Mouse (Mus musculus): ENCODE data around the gene Kcnk16.

Kcnk16 gene

DNA sequence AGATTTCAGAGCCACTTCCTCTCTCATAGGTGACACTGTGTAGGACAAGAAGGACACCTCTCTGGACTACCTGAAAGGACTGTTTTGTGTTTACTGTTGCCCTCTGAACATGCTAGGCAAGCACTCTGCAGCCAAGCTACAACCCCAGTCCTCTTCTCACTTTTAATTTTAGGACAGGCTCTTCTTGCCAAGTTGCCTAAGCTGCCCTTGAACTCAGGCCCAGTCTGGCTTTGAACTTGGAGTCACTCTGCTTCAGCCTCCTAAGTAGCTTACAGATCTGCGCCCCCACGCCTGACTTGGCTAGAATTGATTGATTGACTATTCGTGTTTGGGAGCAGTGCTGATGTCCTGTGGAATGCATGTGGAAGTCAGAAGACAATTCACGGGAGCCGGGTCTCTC lies 23.1 kb downstream of the Kcnk16 start:
- ChIA-PET CTCF (interaction anchor here in 2 of 4 experiments (0.7 to 2.1 kb wide), 3 partner anchors 130 to 152 kb away, joined by 3 to 4 read pairs (median 3); no protein-coding TSS in a partner anchor), POLR2A (interaction anchor here in 2 of 4 experiments (0.6 to 2.0 kb wide), 6 partner anchors 16 to 157 kb away, joined by 3 to 7 read pairs (median 3); partner anchors contain the start of gene Kcnk5 (in 1 of the 2))

DNA sequence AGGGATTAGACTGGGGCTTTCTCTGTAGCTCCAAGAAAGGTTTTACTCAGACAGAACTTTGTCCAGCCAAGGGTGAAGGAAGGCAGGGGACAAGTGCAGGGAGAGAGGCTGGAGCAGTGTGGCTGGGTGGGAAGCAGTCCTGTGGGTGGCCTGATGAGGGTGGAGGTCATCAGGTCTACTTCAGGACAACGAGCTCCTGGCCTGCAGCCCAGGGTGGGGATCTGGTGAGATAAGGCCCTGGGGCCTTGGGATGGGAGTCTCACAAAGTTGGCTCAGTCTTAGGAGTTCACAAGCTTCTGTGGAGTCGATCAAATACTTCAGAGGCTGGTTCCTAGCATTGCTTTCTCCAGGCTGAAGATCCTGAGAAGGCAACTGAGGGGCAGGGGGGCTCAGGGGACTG lies 23.7 kb downstream of the Kcnk16 start:
- POLR2A ChIA-PET, result interaction anchor here in 2 of 4 experiments (0.6 to 2.0 kb wide), 8 partner anchors 15 to 157 kb away, joined by 3 to 7 read pairs (median 3); partner anchors contain the start of gene Kcnk5 (in 2 of the 2)
- CTCF ChIA-PET, result interaction anchor here in 2 of 4 experiments (0.6 to 2.1 kb wide), 3 partner anchors 27 to 152 kb away, joined by 3 to 4 read pairs (median 3); no protein-coding TSS in a partner anchor

DNA sequence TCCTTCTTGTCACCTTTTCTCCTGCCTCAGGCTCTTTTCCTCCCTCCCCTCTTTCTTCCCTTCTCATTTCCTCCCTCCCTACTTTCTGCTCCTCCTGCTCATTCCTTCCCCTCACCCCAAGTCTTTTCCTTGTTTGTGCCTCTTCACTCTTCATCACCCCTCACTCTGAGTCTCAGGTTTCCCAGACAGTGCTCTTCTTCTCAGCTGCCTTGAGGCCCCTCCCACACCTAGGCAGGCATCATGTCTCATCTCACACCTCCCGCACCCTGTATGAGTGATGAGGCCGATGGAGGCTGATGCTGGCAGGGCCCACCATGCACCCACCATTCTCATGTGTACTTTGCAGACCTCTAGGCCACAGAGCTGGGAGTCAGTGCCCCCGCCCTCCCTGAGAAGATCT lies 25.8 kb downstream of the Kcnk16 start:
- POLR2A ChIA-PET, result interaction anchor here (0.5 to 2.0 kb wide), 28 partner anchors 9 to 686 kb away, joined by 3 to 12 read pairs (median 4); partner anchors contain the start of genes Kcnk5 (in 2 of the 4) and Vcl (in 1 of the 4)

DNA sequence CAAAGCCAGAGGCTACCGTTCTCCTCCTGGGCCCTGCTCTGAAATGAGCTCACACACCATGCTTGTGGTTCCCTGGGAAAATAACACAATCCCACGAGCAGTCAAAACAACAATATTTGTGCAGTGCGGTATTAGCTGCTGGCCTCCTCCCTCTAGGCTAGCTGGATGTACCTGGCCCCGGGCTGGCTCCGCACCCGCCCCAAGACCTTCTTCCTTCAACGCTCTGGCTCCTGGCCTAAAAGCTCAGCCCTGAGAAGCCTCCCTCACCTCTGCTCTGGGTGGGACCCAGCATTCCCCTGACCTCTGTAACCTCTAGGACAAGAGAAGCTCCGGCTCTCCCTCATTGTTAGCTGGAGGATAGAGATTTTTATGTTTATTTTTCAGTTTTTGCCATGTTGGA lies 26.5 kb downstream of the Kcnk16 start:
- CTCF ChIA-PET, result interaction anchor here in 3 of 4 experiments (0.8 to 2.1 kb wide), 6 partner anchors 16 to 128 kb away, joined by 3 to 11 read pairs (median 6); no protein-coding TSS in a partner anchor
- POLR2A ChIA-PET, result interaction anchor here in 3 of 4 experiments (0.6 to 2.0 kb wide), 28 partner anchors 9 to 551 kb away, joined by 3 to 12 read pairs (median 5); partner anchors contain the start of gene Kcnk5 (in 1 of the 3)

More for the DNA sequence above, 25.8 kb downstream of the Kcnk16 start:
- CTCF ChIA-PET, result interaction anchor here in 3 of 4 experiments (0.6 to 1.8 kb wide), 6 partner anchors 15 to 129 kb away, joined by 3 to 11 read pairs (median 6); no protein-coding TSS in a partner anchor

DNA sequence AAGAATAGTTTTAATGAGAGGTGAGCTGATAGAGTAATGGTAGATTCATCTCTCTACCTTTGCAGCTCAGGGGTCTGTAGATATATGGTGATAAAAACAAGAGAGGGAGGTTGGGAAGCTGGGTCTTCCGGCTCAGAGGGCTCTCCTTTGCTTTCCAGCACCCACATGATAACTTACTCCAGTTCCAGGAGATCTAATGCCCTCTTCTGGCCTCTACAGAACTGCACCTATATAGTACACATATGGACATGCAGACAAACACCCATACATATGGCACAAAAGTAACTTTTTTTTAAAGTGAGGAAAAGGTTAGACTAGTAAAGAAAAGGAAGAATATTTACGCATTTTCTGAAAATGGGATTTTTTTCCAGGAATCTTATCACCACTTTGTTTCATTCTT lies 34.6 kb downstream of the Kcnk16 start:
- POLR2A ChIA-PET, result interaction anchor here in 3 of 4 experiments (0.9 to 21.5 kb wide), 11 partner anchors 8 to 152 kb away, joined by 3 to 278 read pairs (median 7); partner anchors contain the start of gene Kcnk5 (in 2 of the 3)
- CTCF ChIA-PET, result interaction anchor here (0.7 to 3.6 kb wide), 7 partner anchors 13 to 123 kb away, joined by 3 to 26 read pairs (median 7); no protein-coding TSS in a partner anchor

DNA sequence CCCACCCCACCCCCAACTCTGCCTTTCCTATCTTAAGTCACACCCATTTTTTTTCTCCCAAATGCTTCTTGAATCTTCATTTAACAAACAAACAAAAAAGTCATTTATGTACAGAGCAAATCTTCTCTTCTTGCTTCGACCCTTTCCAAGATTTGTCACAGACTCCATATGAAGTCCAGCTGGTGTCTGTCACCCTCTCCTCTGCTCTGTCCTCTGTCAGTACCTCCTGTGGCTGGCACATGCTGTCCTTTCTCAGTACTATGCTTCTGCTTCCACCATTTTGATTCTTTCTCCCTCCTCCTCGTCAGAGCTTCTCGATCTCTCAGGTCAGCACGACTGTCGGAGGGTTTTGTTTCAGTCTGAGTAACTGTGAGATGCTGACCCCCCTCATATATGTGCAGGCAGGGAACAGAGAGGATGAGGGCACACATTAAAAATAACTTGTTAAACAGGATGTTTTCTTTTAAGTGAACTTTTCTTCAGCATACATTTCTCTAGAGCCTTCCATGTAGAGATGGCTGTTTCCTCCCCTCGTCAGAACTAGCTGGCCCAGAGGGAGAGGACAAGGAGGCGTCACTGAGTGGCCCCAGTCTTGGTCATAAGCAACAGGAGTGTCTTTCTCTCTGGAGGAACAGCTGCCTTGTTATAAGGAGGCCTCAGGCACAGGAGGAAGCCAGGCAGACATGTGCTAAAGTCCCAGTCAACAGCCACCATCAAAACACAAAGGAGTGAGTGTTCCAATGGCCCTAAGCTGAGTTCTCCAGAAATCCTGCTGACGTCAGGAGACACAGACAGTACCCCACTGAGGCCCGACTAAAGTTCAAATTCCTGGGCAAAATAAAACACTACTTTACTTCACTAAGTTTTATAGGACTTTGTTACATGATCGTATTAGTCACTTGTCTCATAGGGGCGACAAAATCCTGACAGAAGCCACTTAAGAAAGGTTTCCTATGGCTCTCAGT lies 35.7 kb downstream of the Kcnk16 start:
- ChIA-PET CTCF (interaction anchor here in 3 of 4 experiments (0.8 to 3.6 kb wide), 7 partner anchors 12 to 121 kb away, joined by 3 to 26 read pairs (median 7); no protein-coding TSS in a partner anchor), POLR2A (interaction anchor here in 3 of 4 experiments (0.9 to 21.5 kb wide), 16 partner anchors 9 to 151 kb away, joined by 3 to 278 read pairs (median 5); partner anchors contain the start of gene Kcnk5 (in 3 of the 3))

DNA sequence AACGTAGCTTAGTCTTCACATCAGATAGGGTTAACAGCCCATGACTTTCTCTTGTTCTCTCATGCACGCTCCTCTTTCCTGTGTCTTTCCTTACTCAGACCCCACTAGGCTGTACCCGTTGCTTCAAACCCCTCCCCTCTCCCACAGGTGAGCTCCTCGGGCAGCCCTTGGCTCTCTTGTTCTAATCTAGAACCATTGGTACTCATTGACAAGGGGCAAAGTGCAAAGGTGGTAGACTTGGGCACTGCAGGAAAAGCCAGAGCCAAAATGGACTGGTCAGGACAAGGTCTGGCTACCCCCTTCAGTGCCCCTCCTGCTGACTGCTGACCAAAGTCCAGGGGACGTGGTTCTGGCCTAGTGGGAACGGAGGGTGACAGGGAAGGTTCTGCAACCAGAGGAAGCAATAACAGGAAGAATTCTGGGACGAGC lies 38.9 kb downstream of the Kcnk16 start:
- POLR2A ChIA-PET, result interaction anchor here in 3 of 4 experiments (0.7 to 21.5 kb wide), 15 partner anchors 8 to 253 kb away, joined by 3 to 278 read pairs (median 4); partner anchors contain the start of genes Kcnk5 (in 2 of the 3) and Gng2 (in 1 of the 3)
- CTCF ChIA-PET, result interaction anchor here in 2 of 4 experiments (0.5 to 2.0 kb wide), 3 partner anchors 9 to 116 kb away, joined by 3 to 10 read pairs (median 6); no protein-coding TSS in a partner anchor

DNA sequence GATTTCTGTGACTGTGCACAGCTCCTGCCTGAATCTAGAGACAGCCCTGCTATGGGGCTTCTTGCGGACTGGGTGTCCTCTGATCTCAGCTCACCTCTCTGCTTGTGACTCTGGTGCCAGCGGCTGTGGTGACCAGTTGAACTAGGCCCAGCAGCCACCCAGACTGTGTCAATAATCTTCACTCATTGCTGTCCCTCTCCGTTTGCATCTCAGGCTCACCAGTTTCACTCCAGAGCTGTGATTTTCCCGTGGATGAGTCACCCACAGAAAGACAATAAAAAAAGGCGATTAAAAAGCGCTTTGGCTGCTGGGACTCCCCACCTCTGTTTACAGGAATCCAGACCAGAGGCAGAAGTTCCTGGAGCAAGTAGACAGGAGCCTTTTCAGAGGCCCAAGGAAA lies 39.6 kb downstream of the Kcnk16 start:
- ChIA-PET POLR2A (interaction anchor here in 3 of 4 experiments (0.7 to 21.5 kb wide), 15 partner anchors 7 to 252 kb away, joined by 3 to 278 read pairs (median 4); partner anchors contain the start of genes Kcnk5 (in 2 of the 3) and Gng2 (in 1 of the 3)), CTCF (interaction anchor here in 1 of 4 experiments (1.5 kb wide), 1 partner anchor 115 kb away, joined by 6 read pairs; no protein-coding TSS in a partner anchor)

DNA sequence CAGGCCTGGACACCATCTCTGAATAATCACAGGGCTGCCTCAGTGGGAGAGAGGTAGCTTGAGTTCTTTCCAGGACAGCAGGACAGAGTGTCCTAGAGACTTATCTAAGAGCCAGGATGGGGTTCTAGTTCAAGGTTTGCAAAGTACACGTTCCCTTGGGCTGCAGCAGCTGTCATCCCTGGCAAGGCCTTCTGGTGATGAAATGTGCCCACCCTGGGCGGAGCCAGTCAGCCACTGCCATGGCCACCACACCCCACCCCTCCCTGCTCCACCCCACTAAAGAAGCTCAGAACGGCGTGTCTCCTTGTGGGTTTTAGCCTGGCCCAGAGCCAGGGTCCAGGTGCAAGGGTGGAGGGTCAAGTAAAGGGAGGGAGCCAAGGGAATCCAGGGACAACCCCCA lies 40.7 kb downstream of the Kcnk16 start:
- ChIA-PET POLR2A (interaction anchor here in 3 of 4 experiments (0.6 to 21.5 kb wide), 10 partner anchors 9 to 146 kb away, joined by 3 to 278 read pairs (median 3); partner anchors contain the start of gene Kcnk5 (in 2 of the 3)), CTCF (interaction anchor here in 1 of 4 experiments (0.6 to 2.4 kb wide), 2 partner anchors 115 to 1017 kb away, joined by 5 to 7 read pairs; no protein-coding TSS in a partner anchor)

DNA sequence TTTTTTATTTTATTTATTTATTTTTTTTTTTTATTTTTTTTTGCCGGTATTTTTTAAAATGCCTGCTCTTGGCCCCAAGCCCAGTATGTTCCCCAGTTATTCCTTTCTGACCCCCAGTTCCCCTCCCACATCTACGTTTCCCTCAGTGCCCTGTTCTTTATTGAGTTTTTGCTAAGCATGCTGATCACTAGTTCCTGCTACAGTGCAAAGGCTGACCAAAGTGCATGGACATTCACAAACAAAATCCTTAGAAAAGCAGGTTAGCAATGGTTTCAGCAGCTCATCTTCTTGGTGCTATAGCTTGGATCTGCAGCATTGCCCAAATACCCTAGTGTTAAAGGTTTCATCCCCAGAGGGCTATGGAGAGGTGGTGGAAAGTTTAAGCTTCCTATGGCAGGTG lies 42.0 kb downstream of the Kcnk16 start:
- CTCF ChIA-PET, result interaction anchor here in 2 of 4 experiments (1.6 to 2.4 kb wide), 2 partner anchors 113 kb away, joined by 4 to 7 read pairs; no protein-coding TSS in a partner anchor

DNA sequence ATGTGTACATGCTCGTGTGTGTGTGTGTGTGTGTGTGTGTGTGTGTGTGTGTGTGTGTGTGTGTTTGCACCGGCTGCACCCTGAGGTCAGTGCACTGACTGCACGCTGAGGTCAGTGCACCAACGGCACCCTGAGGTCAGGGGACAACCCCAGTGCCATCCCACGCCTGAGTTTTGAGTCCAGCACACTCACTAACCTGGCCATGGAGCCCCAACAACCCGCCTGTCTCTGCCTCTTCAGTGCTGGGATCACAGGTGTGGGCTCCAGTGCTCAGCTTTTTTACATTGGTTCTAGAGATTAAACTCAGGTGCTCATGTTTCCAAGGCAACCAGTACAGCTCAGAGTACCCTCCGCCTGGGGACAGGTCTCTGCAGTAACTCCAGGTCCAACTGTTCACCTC lies 42.5 kb downstream of the Kcnk16 start:
- ChIA-PET POLR2A (interaction anchor here in 3 of 4 experiments (0.6 to 21.5 kb wide), 10 partner anchors 12 to 112 kb away, joined by 3 to 278 read pairs (median 4); partner anchors contain the start of gene Kcnk5 (in 2 of the 3)), CTCF (interaction anchor here in 2 of 4 experiments (1.6 to 2.4 kb wide), 2 partner anchors 113 kb away, joined by 4 to 7 read pairs; no protein-coding TSS in a partner anchor)

More for the DNA sequence above, 42.0 kb downstream of the Kcnk16 start:
- POLR2A ChIA-PET, result interaction anchor here in 3 of 4 experiments (0.6 to 21.5 kb wide), 8 partner anchors 16 to 113 kb away, joined by 3 to 278 read pairs (median 4); partner anchors contain the start of gene Kcnk5 (in 2 of the 3)

DNA sequence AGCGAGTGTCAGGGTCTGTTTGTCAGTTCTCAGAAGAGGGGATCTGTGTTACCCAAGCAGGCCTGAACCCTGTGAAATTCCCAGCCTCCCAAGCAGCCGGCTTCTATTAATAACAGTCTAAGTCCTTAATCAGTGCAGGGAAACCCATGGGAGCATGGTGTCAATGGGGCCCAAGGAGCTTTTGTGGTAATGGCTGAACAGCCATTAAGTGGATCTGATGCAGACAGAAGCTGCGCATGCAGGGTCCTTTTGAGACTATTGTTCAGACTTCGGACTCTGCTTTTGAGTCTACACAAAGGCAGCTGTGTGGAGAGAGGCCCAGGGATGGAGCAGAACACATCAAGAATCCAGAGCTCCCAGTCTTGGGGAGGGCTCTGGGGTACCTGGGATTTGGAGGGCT lies 43.5 kb downstream of the Kcnk16 start:
- ChIA-PET POLR2A (interaction anchor here in 3 of 4 experiments (0.6 to 21.5 kb wide), 14 partner anchors 11 to 254 kb away, joined by 3 to 278 read pairs (median 6); partner anchors contain the start of genes Kcnk5 (in 3 of the 3) and Kcnk16 (in 1 of the 3)), CTCF (interaction anchor here in 2 of 4 experiments (1.4 to 6.0 kb wide), 4 partner anchors 98 to 112 kb away, joined by 4 to 55 read pairs (median 6); no protein-coding TSS in a partner anchor)

DNA sequence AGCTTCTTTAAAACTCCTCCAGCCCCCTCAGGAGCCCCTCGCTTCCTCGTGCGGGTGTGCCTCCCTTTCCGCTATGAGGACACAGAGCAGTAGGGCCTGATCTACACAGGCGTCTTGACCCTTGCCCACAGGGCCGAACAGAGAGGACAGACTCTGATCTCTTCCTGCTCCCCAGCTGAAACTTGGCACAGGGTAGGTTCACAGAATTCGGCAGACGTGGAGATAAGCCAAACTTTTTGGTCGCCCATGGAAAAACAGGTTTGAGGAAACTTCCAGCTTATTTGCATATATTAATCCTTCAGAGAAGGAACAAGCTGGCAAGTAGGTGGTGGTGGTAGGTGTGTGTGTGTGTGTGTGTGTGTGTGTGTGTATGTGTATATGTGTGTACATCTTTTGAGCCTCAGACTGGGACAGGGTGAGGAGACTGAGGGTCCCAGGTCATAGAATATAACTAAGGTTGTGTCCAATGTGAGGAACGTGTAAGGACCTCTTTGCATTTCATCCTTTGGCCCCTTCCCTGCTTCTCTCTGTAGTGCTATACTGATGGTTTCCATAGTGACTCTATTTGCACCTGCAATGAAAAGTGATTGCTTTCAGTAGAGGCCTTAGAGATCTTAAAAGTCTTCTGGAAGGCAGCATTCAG lies 44.3 kb downstream of the Kcnk16 start:
- ChIA-PET CTCF (interaction anchor here (0.6 to 6.0 kb wide), 7 partner anchors 45 to 477 kb away, joined by 3 to 55 read pairs (median 8); no protein-coding TSS in a partner anchor), POLR2A (interaction anchor here (0.6 to 21.5 kb wide), 26 partner anchors 8 to 472 kb away, joined by 3 to 278 read pairs (median 5); partner anchors contain the start of gene Kcnk5 (in 3 of the 4))

DNA sequence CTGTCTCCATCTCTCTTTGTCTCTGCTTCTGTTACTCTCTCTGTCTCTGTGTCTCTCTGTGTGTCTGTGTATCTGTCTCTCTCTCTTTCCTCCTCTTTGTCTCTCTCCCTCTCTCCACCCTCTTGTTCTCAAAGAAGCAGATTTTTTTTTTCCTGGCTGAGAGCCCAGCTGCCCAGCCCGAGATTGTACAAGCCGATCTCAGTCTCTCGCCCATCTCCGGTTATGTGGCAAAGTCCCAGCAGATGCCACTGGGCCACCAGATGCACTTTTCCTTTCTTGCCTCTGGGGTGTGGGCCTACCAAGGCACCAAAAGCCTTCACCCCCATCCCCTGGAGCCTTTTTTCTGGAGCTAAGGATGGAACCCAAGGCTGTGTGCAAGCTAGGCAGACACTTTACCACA lies 44.8 kb downstream of the Kcnk16 start:
- CTCF ChIA-PET, result interaction anchor here (0.5 to 6.0 kb wide), 10 partner anchors 14 to 273 kb away, joined by 3 to 55 read pairs (median 4); no protein-coding TSS in a partner anchor
- POLR2A ChIA-PET, result interaction anchor here (0.6 to 21.5 kb wide), 33 partner anchors 9 to 472 kb away, joined by 3 to 278 read pairs (median 5); partner anchors contain the start of gene Kcnk5 (in 3 of the 4)

DNA sequence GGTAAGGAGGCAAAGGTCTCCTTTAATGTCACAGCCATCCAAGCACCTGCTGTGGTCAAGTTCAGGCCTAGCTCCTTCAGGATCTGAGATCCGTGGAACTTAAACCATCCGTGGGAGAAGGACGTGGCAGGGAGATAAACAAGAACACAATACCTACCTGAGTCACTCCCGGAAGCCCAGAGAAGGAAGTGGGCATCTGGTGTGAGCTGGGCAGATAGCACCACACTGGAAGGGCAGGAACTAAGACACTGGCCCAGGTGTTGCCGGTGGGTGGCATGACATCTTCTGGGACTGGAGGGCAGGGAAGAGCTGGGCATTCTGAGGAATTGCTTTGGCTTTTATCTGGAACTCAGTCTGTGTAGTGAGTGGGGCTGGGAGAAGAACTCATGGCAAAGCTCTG lies 45.7 kb downstream of the Kcnk16 start:
- POLR2A ChIA-PET, result interaction anchor here (0.6 to 21.5 kb wide), 33 partner anchors 9 to 145 kb away, joined by 3 to 278 read pairs (median 5); partner anchors contain the start of genes Kcnk5 (in 3 of the 4) and Nudt13 (in 1 of the 4)
- CTCF ChIA-PET, result interaction anchor here (0.6 to 6.0 kb wide), 9 partner anchors 13 to 155 kb away, joined by 3 to 55 read pairs (median 6); partner anchors contain the start of gene Kcnk5 (in 1 of the 4)

DNA sequence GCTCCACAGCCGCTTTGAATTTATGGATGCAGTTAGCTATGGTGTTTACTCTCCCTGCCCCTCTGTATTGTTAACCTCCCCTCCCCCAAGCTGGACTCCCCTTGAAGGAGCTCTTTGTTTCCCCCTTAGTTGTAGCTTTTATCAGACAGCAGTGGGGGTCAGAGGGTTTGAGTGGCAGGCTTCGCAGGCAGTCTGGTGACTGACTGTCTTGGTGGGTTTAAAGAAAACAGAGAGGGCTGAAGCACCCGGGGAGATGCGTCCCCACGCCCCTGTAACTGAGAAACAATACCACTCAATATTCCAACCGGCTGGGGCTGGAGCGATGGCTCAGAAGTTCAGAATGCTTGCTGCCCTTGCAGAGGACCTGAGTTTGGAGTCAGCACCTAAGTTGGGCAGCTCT lies 47.9 kb downstream of the Kcnk16 start:
- POLR2A ChIA-PET, result interaction anchor here (0.5 to 21.5 kb wide), 48 partner anchors 9 to 419 kb away, joined by 3 to 278 read pairs (median 4); partner anchors contain the start of genes Kcnk5 (in 2 of the 4), Saysd1 (in 2 of the 4) and Usp54 (in 1 of the 4)
- CTCF ChIA-PET, result interaction anchor here (0.7 to 6.0 kb wide), 19 partner anchors 13 to 109 kb away, joined by 3 to 55 read pairs (median 3); partner anchors contain the start of gene Kcnk5 (in 1 of the 4)

Measured in embryonic stem cell, embryonic (primary cell).